In genomic region chr10:98542072-98542471, GRCm38 (mm10) we compare ENCODE assay signal across 30 mouse cellular contexts.
"Had no signal": no experiment of that assay in that cellular context is flagged by ENCODE, and none has a peak within 500 bp of the region (broad histone marks: within the 10 kb centered on the region; RNA-seq: fewer than 3 reads in every experiment).

No protein-coding gene starts in this region.

- H3K36me3 ChIP-seq: limb, embryonic 12.5 days; limb, embryonic 13.5 days; limb, embryonic 15.5 days; liver, embryonic 12.5 days; liver, embryonic 13.5 days; liver, embryonic 15.5 days; lung, embryonic 15.5 days; midbrain, embryonic 10.5 days; midbrain, embryonic 12.5 days; midbrain, embryonic 13.5 days; midbrain, embryonic 15.5 days; neural tube, embryonic 12.5 days had no signal

- H3K27me3 ChIP-seq: limb, embryonic 12.5 days; limb, embryonic 13.5 days; limb, embryonic 15.5 days; liver, embryonic 12.5 days; liver, embryonic 13.5 days; liver, embryonic 15.5 days; lung, embryonic 15.5 days; megakaryocyte, embryonic 14.5 days; midbrain, embryonic 12.5 days; midbrain, embryonic 13.5 days; midbrain, embryonic 15.5 days; neural tube, embryonic 12.5 days had no signal

- H3K27ac ChIP-seq: left cerebral cortex, adult 2 months; limb, embryonic 12.5 days; limb, embryonic 13.5 days; limb, embryonic 15.5 days; liver, embryonic 12.5 days; liver, embryonic 13.5 days; liver, embryonic 14.5 days; liver, embryonic 15.5 days; lung, embryonic 15.5 days; macrophage; midbrain, embryonic 10.5 days; midbrain, embryonic 12.5 days; midbrain, embryonic 13.5 days; midbrain, embryonic 15.5 days; neural tube, embryonic 12.5 days had no signal

- H3K4me1 ChIP-seq: liver, embryonic 12.5 days; liver, embryonic 13.5 days; liver, embryonic 15.5 days; megakaryocyte, embryonic 14.5 days; neural tube, embryonic 12.5 days had no signal

- ATAC-seq: liver, embryonic 12.5 days; liver, postnatal 0 days; lung, postnatal 0 days; midbrain, embryonic 15.5 days; midbrain, embryonic 16.5 days had no signal

- H3K4me3 ChIP-seq: left cerebral cortex, adult 2 months; limb, embryonic 12.5 days; limb, embryonic 13.5 days; limb, embryonic 15.5 days; liver, embryonic 12.5 days; liver, embryonic 13.5 days; liver, embryonic 15.5 days; lung, embryonic 15.5 days; megakaryocyte, embryonic 14.5 days; midbrain, embryonic 10.5 days; midbrain, embryonic 12.5 days; midbrain, embryonic 13.5 days; midbrain, embryonic 15.5 days; neural tube, embryonic 12.5 days had no signal

- H3K9ac ChIP-seq: limb, embryonic 12.5 days; limb, embryonic 13.5 days; limb, embryonic 15.5 days; liver, embryonic 12.5 days; liver, embryonic 13.5 days; liver, embryonic 14.5 days; liver, embryonic 15.5 days; liver, postnatal 0 days; lung, embryonic 14.5 days; lung, embryonic 15.5 days; midbrain, embryonic 12.5 days; midbrain, embryonic 13.5 days; midbrain, embryonic 15.5 days; neural tube, embryonic 12.5 days had no signal

- DNase-seq: left cerebral cortex, postnatal 4 days; liver; liver, embryonic 13.5 days; liver, postnatal 0 days; lung, adult 18-20 months; lung, adult 2 months; lung, embryonic 14.5 days; lung, postnatal 10 days; lung, postnatal 14 days; lung, postnatal 36 days; lung, postnatal 4 days; midbrain, embryonic 14.5 days had no signal

- H3K9me3 ChIP-seq: limb, embryonic 12.5 days; limb, embryonic 13.5 days; limb, embryonic 15.5 days; liver, embryonic 12.5 days; liver, embryonic 13.5 days; liver, embryonic 15.5 days; lung, embryonic 15.5 days; megakaryocyte, embryonic 14.5 days; midbrain, embryonic 10.5 days; midbrain, embryonic 12.5 days; midbrain, embryonic 13.5 days; midbrain, embryonic 15.5 days; neural tube, embryonic 12.5 days had no signal

- H3K4me2 ChIP-seq: limb, embryonic 12.5 days; limb, embryonic 13.5 days; limb, embryonic 15.5 days; liver, embryonic 11.5 days; liver, embryonic 12.5 days; liver, embryonic 13.5 days; liver, embryonic 15.5 days; lung, embryonic 14.5 days; lung, embryonic 15.5 days; midbrain, embryonic 12.5 days; midbrain, embryonic 13.5 days; midbrain, embryonic 15.5 days; neural tube, embryonic 12.5 days had no signal
